Mouse (Mus musculus) G1E (cell line): Measurements from ENCODE around the gene Keap1. TPM values are rescaled to one million over a fixed set of nuclear protein-coding genes. Genes with fewer than 3 reads are reported as not detected.
A peak's percentile ranks its signal among the peaks of the same experiment; 100 is the strongest.

Experiments
- ATAC-seq: 2 replicates; pipeline ENCODE4 v1.8.0; 2016; ENCODE audit warnings: mild to moderate bottlenecking; ENCODE audit not compliant: insufficient number of reproducible peaks, poor library complexity, low FRiP score, severe bottlenecking; ENCODE audit errors: extremely low read depth
- DNase-seq: peaks from one replicate; pipeline ENCODE4 v3.0.0; 2012; ENCODE audit warnings: low spot score
- H3K27me3 ChIP-seq: 2 replicates; pipeline ENCODE4 v1.6.1; 2012; ENCODE audit warnings: mild to moderate bottlenecking, low read length, inconsistent platforms; ENCODE audit not compliant: insufficient read depth
- H3K36me3 ChIP-seq: replicated peaks from 2 replicates; pipeline ENCODE3; 2012; ENCODE audit warnings: mild to moderate bottlenecking, inconsistent platforms
- H3K4me1 ChIP-seq: 2 replicates; pipeline ENCODE4 v1.6.1; 2012; ENCODE audit warnings: low read depth, low read length, inconsistent platforms, mixed read lengths; ENCODE audit not compliant: insufficient read depth
- H3K4me3 ChIP-seq: 2 replicates; pipeline ENCODE4 v1.5.1; 2012; ENCODE audit warnings: low read depth, mild to moderate bottlenecking, inconsistent platforms, low read length, moderate library complexity, mixed read lengths
- H3K9me3 ChIP-seq: replicated peaks from 2 replicates; pipeline ENCODE4 v1.6.1; 2012; ENCODE audit warnings: inconsistent platforms
- CTCF ChIP-seq: IDR thresholded peaks from 2 replicates; pipeline ENCODE4 v1.5.1; 2012; ENCODE audit warnings: low read depth, low read length, inconsistent platforms, mixed read lengths
- GATA1 ChIP-seq: IDR thresholded peaks from 2 replicates; pipeline ENCODE4 v1.6.1; 2012; ENCODE audit warnings: borderline replicate concordance, low read length, inconsistent platforms, mixed read lengths
- GATA2 ChIP-seq: IDR thresholded peaks from 2 replicates; pipeline ENCODE4 v1.6.1; 2012; ENCODE audit warnings: low read depth, low read length, inconsistent platforms, borderline replicate concordance
- POLR2AphosphoS5 ChIP-seq: IDR thresholded peaks from 2 replicates; pipeline ENCODE4 v1.6.1; 2012; ENCODE audit warnings: low read depth, low read length, inconsistent platforms; ENCODE audit not compliant: insufficient replicate concordance
- TAL1 ChIP-seq: conservative IDR thresholded peaks from 2 replicates; pipeline ENCODE4 v1.6.1; 2012; ENCODE audit warnings: low read depth, low read length, inconsistent platforms, mixed read lengths
- polyA plus RNA-seq: library from polyadenylated mRNA; stranded (reverse); fragments of >175 nt; gene quantifications from 2 replicates; pipeline ENCODE4 v1.2.3, GENCODE M21; 2012
- total RNA-seq, 2 experiments: library from RNA; stranded (forward) in 1 of 2; stranded (reverse) in 1 of 2; fragments of 200-1000 nt in 1 of 2; fragments of >200 nt in 1 of 2; fragmentation: Nextera tagmentation in 1 of 2; gene quantifications; 2 replicates each; pipeline ENCODE4 v1.2.3; 2014 to 2017

The Keap1 gene
- total and polyA plus RNA-seq, 3 experiments: 21.3 to 73.3 (median 46.4) TPM

DNA sequence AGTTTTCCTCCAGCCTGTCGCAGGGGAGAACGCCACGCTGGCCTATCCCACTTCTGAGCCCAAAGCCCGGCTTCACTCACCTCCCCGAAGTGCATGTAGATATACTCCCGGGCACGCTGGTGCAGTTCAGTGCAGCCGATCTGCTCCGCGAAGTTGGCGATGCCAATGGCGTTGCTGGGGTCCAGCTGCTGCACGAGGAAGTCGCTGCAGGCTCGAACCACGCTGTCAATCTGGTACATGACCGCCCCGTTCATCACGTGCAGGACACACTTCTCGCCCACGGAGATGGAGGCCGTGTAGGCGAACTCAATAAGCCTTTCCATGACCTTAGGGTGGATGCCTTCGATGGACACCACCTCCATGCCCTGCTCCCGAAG is 2.2 kb downstream of the Keap1 start:
- ATAC-seq (no peak), DNase-seq (no peak)
- Histone ChIP-seq H3K27me3 (no peaks in the 10 kb centered on the region), H3K9me3 (no peaks in the 10 kb centered on the region), H3K4me3 (peak overlapping the region; percentile 88), H3K4me1 (peaks cover 66% of the 10 kb centered on the region), H3K36me3 (peaks cover 64% of the 10 kb centered on the region)
- TF ChIP-seq GATA1: no peak
- TF ChIP-seq GATA2: no peak
- no peak for TF ChIP-seq CTCF
- TF ChIP-seq TAL1: no peak
- no peak for TF ChIP-seq POLR2AphosphoS5

DNA sequence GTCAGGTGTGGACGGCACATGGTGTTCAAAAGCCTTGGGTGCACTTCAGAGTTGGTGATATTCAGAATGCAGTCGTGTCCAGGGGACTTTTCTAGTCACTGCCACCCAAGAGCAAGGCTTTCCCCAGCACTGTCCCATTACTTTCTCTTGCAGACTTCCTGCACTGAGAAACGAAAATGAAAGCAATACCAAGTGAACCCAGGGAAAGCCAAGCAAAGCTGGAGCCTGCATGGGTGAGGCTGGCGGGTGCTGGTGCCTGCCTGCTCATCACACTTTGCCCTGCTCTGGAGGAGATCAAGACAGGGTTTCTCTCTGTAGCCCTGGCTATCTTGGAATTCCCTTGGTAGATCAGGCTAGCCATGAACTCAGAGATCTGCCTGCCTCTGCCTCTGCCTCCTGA is 3.8 kb downstream of the Keap1 start:
- ATAC-seq: no peak
- peak overlapping the region; percentile 45; the same call in 1 of the 2 replicates for H3K4me3 ChIP-seq
- no peak for TF ChIP-seq GATA2
- TF ChIP-seq GATA1: no peak
- TF ChIP-seq CTCF: no peak
- no peak for TF ChIP-seq TAL1
- TF ChIP-seq POLR2AphosphoS5: no peak

DNA sequence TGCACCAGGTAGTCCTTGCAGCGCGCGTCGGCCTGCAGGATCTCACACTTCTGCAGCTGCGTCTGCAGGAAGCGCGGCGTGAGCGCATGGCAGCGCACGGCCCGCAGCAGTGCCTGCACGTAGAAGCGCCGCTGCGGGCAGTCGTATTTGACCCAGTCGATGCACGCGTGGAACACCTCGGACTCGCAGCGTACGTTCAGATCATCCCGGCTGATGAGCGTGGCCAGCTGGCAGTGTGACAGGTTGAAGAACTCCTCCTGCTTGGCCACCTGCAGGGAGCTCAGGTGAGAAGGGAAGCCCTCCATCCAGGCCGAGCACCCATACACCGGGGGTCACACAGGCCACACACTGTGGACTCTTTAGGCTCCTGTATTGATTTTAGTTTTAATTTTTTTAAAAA is 5.4 kb downstream of the Keap1 start:
- H3K4me1 ChIP-seq: peaks cover 51% of the 10 kb centered on the region
- no peaks in the 10 kb centered on the region for H3K27me3 ChIP-seq
- DNase-seq (no peak), ATAC-seq (no peak)
- H3K4me3 ChIP-seq: no peak overlapping the region
- no peaks in the 10 kb centered on the region for H3K9me3 ChIP-seq
- TF ChIP-seq TAL1: no peak
- no peak for TF ChIP-seq CTCF
- TF ChIP-seq POLR2AphosphoS5: no peak
- TF ChIP-seq GATA1: no peak
- TF ChIP-seq GATA2: no peak
- peaks cover 87% of the 10 kb centered on the region for H3K36me3 ChIP-seq

More for the DNA sequence above, 3.8 kb downstream of the Keap1 start:
- peaks cover 63% of the 10 kb centered on the region for H3K4me1 ChIP-seq
- no peaks in the 10 kb centered on the region for H3K27me3 ChIP-seq
- H3K36me3 ChIP-seq: peaks cover 73% of the 10 kb centered on the region
- no peak for DNase-seq
- no peaks in the 10 kb centered on the region for H3K9me3 ChIP-seq

DNA sequence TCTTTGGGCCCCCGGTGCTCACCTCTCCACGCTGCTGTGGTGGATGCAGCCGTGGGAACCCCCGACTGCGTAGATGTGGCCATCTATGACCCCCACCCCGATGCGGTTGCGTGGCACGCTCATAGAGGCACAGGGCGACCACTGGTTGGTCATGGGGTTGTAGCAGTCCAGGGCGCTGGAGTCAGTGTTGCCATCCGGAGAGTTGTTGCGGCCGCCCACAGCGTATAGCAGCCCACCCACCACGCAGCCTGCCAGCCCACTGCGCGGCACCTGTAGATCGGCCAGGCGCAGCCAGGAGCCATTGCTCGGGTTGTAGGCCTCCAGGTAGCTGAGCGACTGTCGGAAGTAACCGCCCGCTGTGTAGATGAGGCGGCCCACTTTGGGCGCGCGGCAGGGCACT is 5.8 kb downstream of the Keap1 start:
- TF ChIP-seq GATA1: no peak
- TF ChIP-seq POLR2AphosphoS5: no peak
- no peak for TF ChIP-seq CTCF
- no peak for TF ChIP-seq GATA2
- no peak for TF ChIP-seq TAL1
- H3K4me1 ChIP-seq: peaks cover 52% of the 10 kb centered on the region
- ATAC-seq (no peak), DNase-seq (no peak)
- no peak overlapping the region for H3K4me3 ChIP-seq
- no peaks in the 10 kb centered on the region for H3K9me3 ChIP-seq
- H3K27me3 ChIP-seq: no peaks in the 10 kb centered on the region
- peaks cover 90% of the 10 kb centered on the region for H3K36me3 ChIP-seq

DNA sequence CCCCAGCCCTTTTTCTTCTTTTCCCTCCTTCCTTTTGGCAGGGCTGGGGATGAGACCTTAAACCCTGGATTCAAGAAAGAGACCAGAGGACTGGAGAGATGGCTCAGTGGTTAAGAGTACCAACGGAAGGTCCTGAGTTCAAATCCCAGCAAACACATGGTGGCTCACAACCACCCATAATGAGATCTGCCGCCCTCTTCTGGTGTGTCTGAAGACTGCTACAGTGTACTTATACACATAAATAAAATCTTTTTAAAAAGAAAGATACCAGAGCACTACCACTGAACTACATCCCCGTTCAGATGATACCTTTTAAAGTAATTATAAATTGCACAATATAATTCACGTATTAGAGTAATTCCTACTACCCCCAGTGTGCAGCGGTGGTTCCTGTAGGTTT is 6.3 kb downstream of the Keap1 start:
- no peak for ATAC-seq
- H3K4me1 ChIP-seq: peaks cover 49% of the 10 kb centered on the region
- H3K4me3 ChIP-seq: no peak overlapping the region
- no peaks in the 10 kb centered on the region for H3K27me3 ChIP-seq
- TF ChIP-seq POLR2AphosphoS5: no peak
- TF ChIP-seq GATA1: no peak
- TF ChIP-seq TAL1: no peak
- TF ChIP-seq CTCF: no peak
- TF ChIP-seq GATA2: no peak
- DNase-seq: no peak
- H3K36me3 ChIP-seq: peaks cover 91% of the 10 kb centered on the region
- no peaks in the 10 kb centered on the region for H3K9me3 ChIP-seq

DNA sequence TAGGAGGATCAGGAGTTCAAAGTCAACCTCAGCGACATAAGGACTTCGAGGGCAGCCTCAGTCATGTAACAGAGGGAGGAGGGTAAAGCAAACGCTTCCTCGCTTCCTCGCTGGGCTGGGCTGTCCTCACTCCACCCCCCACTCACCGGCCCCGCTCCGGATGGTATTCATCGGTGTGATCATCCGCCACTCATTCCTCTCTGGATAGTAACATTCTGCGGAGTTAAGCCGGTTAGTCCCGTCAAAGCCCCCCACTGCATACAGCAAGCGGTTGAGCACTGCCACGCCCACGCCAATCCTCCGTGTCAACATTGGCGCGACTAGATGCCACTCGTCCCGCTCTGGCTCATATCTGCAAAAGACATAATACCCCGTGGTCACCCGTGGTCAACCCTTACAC is 7.6 kb downstream of the Keap1 start:
- Histone ChIP-seq H3K4me3 (no peak overlapping the region), H3K4me1 (peaks cover 47% of the 10 kb centered on the region), H3K9me3 (no peaks in the 10 kb centered on the region), H3K36me3 (peaks cover 90% of the 10 kb centered on the region), H3K27me3 (no peaks in the 10 kb centered on the region; the same call in 1 of the 2 replicates)
- no peak for DNase-seq
- TF ChIP-seq TAL1: no peak
- no peak for TF ChIP-seq GATA1
- no peak for TF ChIP-seq CTCF
- TF ChIP-seq POLR2AphosphoS5: no peak
- TF ChIP-seq GATA2: no peak
- ATAC-seq: no peak

DNA sequence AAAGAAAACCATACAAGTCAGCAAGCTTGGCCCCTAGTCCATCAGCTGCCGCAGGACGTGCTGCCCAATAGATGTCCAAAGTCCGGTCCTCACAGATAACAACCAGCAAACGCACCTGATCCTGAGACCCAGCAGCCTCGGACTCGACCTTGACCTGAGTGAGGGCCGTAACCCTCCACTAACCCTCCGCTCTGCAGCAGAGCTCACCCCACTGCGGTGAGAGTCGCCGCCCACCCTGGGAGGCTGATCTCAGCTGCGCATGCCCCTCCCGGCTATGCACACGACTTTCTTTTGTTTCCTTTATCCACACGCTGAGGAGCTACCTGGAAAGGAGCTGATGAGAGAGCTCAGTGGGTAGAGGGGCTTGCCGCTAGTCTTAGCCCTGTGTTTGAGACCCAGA is 11.8 kb downstream of the Keap1 start:
- Histone ChIP-seq H3K27me3 (peaks cover 3% of the 10 kb centered on the region; the same call in 1 of the 2 replicates), H3K9me3 (peaks cover 4% of the 10 kb centered on the region; the same call in 1 of the 2 replicates), H3K4me3 (peak overlapping the region; percentile 51; the same call in 1 of the 2 replicates), H3K4me1 (peaks cover 42% of the 10 kb centered on the region), H3K36me3 (peaks cover 51% of the 10 kb centered on the region)
- DNase-seq (no peak), ATAC-seq (no peak)
- TF ChIP-seq CTCF (no peak), TAL1 (no peak), POLR2AphosphoS5 (no peak), GATA2 (no peak), GATA1 (no peak)
